ENCODE assay signal across 21 mouse cellular contexts in genomic region chr8:110082416-110083105, GRCm38 (mm10). TPM values are rescaled to one million over a fixed set of nuclear protein-coding genes. Genes with fewer than 3 reads are reported as not detected.
"Had no signal": no experiment of that assay in that cellular context is flagged by ENCODE, and none has a peak within 500 bp of the region (broad histone marks: within the 10 kb centered on the region; RNA-seq: fewer than 3 reads in every experiment).

No protein-coding gene starts in this region.

- H3K9me3 ChIP-seq: limb, embryonic 15.5 days; liver, embryonic 12.5 days; midbrain, embryonic 12.5 days had no signal

- H3K27me3 ChIP-seq: limb, embryonic 15.5 days; midbrain, embryonic 12.5 days; neural tube, embryonic 13.5 days had no signal

- H3K4me2 ChIP-seq: limb, embryonic 15.5 days; liver, embryonic 12.5 days; lung, embryonic 14.5 days; midbrain, embryonic 12.5 days; neural tube, embryonic 13.5 days had no signal

- ATAC-seq: liver, embryonic 12.5 days; midbrain, embryonic 16.5 days had no signal

- H3K9ac ChIP-seq: limb, embryonic 15.5 days; liver, embryonic 12.5 days; lung, embryonic 14.5 days; midbrain, embryonic 12.5 days; neural tube, embryonic 13.5 days had no signal

- H3K27ac ChIP-seq: limb, embryonic 15.5 days; liver, embryonic 12.5 days; midbrain, embryonic 12.5 days; neural tube, embryonic 13.5 days had no signal

- H3K4me3 ChIP-seq: limb, embryonic 15.5 days; liver, embryonic 12.5 days; megakaryocyte, embryonic 14.5 days; midbrain, embryonic 12.5 days; neural tube, embryonic 13.5 days had no signal

- DNase-seq: kidney, adult 9 months; kidney, postnatal 10 days; layer of hippocampus, postnatal 36 days; lung, embryonic 14.5 days; lung, postnatal 10 days; lung, postnatal 4 days; right cerebral cortex, adult 18-20 months; spleen, adult 18-20 months; thymus, adult 18-20 months; thymus, postnatal 25 days had no signal

RNA-seq across cellular contexts. Expression of gene Gm21964, which starts 18.4 kb away (rescaled TPM):
- polyA plus RNA-seq: large intestine, adult 2 months; limb, embryonic 11.5 days; limb, embryonic 15.5 days; liver, embryonic 12.5 days; liver, embryonic 16.5 days; lung, embryonic 14.5 days; midbrain, embryonic 12.5 days; midbrain, embryonic 16.5 days; neural tube, embryonic 13.5 days; stomach, embryonic 14.5 days; urinary bladder, adult 2 months had no signal

RNA-seq across cellular contexts. Expression of gene Gm17720, which starts 20.0 kb away (rescaled TPM):
- polyA plus RNA-seq: large intestine, adult 2 months; limb, embryonic 11.5 days; limb, embryonic 15.5 days; liver, embryonic 12.5 days; liver, embryonic 16.5 days; lung, embryonic 14.5 days; midbrain, embryonic 12.5 days; midbrain, embryonic 16.5 days; neural tube, embryonic 13.5 days; stomach, embryonic 14.5 days; urinary bladder, adult 2 months had no signal

RNA-seq across cellular contexts. Expression of gene Chst4, which starts 43.0 kb away (rescaled TPM):
- polyA plus RNA-seq: limb, embryonic 11.5 days; limb, embryonic 15.5 days; liver, embryonic 12.5 days; liver, embryonic 16.5 days; lung, embryonic 14.5 days; midbrain, embryonic 12.5 days; midbrain, embryonic 16.5 days; neural tube, embryonic 13.5 days had no signal
